Mouse (Mus musculus) heart, embryonic 13.5 days (tissue): ENCODE results near the gene Gsdma. TPM values are rescaled to one million over a fixed set of nuclear protein-coding genes. Genes with fewer than 3 reads are reported as not detected.
A peak's percentile ranks its signal among the peaks of the same experiment; 100 is the strongest.
"Not testable (repeated sequence)": the region's sequence is repeated elsewhere in the genome, so short reads cannot be mapped to it uniquely, and the experiment has no call there.

Experiments
- ATAC-seq: fragments of 200-750 bp; cut with Nextera tagmentation; 2 replicates; pipeline ENCODE4 v1.8.0; 2017; ENCODE audit warnings: moderate TSS enrichment; ENCODE audit not compliant: insufficient number of reproducible peaks, low FRiP score, low TSS enrichment; ENCODE audit errors: extremely low read depth
- H3K27ac ChIP-seq: fragments of 300-500 bp; sonication (generic); replicated peaks from 2 replicates; pipeline ENCODE4 v1.5.1; 2015; ENCODE audit warnings: moderate library complexity, mild to moderate bottlenecking, inconsistent platforms
- H3K27me3 ChIP-seq: fragments of 300-500 bp; sonication (generic); replicated peaks from 2 replicates; pipeline ENCODE4 v1.6.1; 2015; ENCODE audit warnings: mild to moderate bottlenecking, inconsistent platforms
- H3K36me3 ChIP-seq: fragments of 300-500 bp; sonication (generic); 2 replicates; pipeline ENCODE4 v1.6.1; 2015; ENCODE audit warnings: mild to moderate bottlenecking, inconsistent platforms
- H3K4me1 ChIP-seq: fragments of 300-500 bp; sonication (generic); 2 replicates; pipeline ENCODE4 v1.6.1; 2015; ENCODE audit warnings: inconsistent platforms
- H3K4me2 ChIP-seq: fragments of 300-500 bp; sonication (generic); 2 replicates; pipeline ENCODE4 v1.6.1; 2015; ENCODE audit warnings: inconsistent platforms, mild to moderate bottlenecking, moderate library complexity
- H3K4me3 ChIP-seq: fragments of 300-500 bp; sonication (generic); 2 replicates; pipeline ENCODE4 v1.5.1; 2015; ENCODE audit warnings: moderate library complexity, mild to moderate bottlenecking, inconsistent platforms
- H3K9ac ChIP-seq: fragments of 300-500 bp; sonication (generic); 2 replicates; pipeline ENCODE4 v1.6.1; 2015; ENCODE audit warnings: inconsistent platforms, mild to moderate bottlenecking, moderate library complexity
- H3K9me3 ChIP-seq: fragments of 300-500 bp; sonication (generic); 2 replicates; pipeline ENCODE4 v1.6.1; 2016; ENCODE audit warnings: inconsistent platforms
- WGBS: fragments of 180-500 bp; shearing (Covaris S2); methylation state at CpG from one replicate; pipeline ENCODE4 v1.1.7; 2015; ENCODE audit warnings: mixed read lengths; 5-methylcytosine and 5-hydroxymethylcytosine counted together
- polyA plus RNA-seq: library from polyadenylated mRNA; unstranded; fragments of >200 nt; fragmentation: Nextera tagmentation; extraction: Ambion mirVana; gene quantifications from 2 replicates; pipeline ENCODE4 v1.2.1, GENCODE M21; 2015

Gsdma gene
- polyA plus RNA-seq, 1 experiment from 2014 or later = 0.12 TPM

GRCm38 (mm10) chr11:98645946-98646345 lies 18.2 kb upstream of the Gsdma start:
- Histone ChIP-seq H3K4me3 (no peak overlapping the region), H3K27ac (no peak overlapping the region), H3K27me3 (peaks cover 55% of the 10 kb centered on the region), H3K9ac (no peak overlapping the region), H3K36me3 (no peaks in the 10 kb centered on the region), H3K4me2 (no peak overlapping the region), H3K4me1 (no peaks in the 10 kb centered on the region), H3K9me3 (no peaks in the 10 kb centered on the region)
- WGBS = 69% methylated on average over 2 of the region's 2 CpGs
- ATAC-seq = no peak

- H3K36me3 ChIP-seq = no peaks in the 10 kb centered on the region
- no peak within 1 kb of the TSS for H3K27ac ChIP-seq
- no peak for ATAC-seq
- H3K4me3 ChIP-seq = no peak within 1 kb of the TSS
- H3K4me1 ChIP-seq = no peaks in the 10 kb centered on the region
- peaks cover 52% of the 10 kb centered on the region for H3K27me3 ChIP-seq
- H3K9me3 ChIP-seq = no peaks in the 10 kb centered on the region
- WGBS = 46% methylated on average over 2 of the region's 2 CpGs
- H3K4me2 ChIP-seq = no peak within 1 kb of the TSS
- no peak within 1 kb of the TSS for H3K9ac ChIP-seq
Measured at GRCm38 (mm10) chr11:98646459-98646858, 17.7 kb upstream of the Gsdma start, which contains the start of gene Gsdma2. Gsdma2 (plus strand) TSS chr11:98646759.

- H3K27me3 ChIP-seq = peaks cover 32% of the 10 kb centered on the region
- not testable (repeated sequence) for H3K9ac ChIP-seq, H3K36me3 ChIP-seq, ATAC-seq, H3K27ac ChIP-seq, H3K9me3 ChIP-seq, H3K4me1 ChIP-seq, H3K4me2 ChIP-seq, H3K4me3 ChIP-seq
- 8% methylated on average over 7 of the region's 7 CpGs for WGBS
Measured at GRCm38 (mm10) chr11:98655076-98655475, 9.1 kb upstream of the Gsdma start.

- Histone ChIP-seq H3K4me1 (no peaks in the 10 kb centered on the region), H3K4me3 (no peak overlapping the region), H3K4me2 (peak overlapping the region; percentile 7; the same call in 1 of the 2 replicates), H3K9me3 (no peaks in the 10 kb centered on the region), H3K27me3 (peaks cover 33% of the 10 kb centered on the region), H3K36me3 (no peaks in the 10 kb centered on the region), H3K9ac (no peak overlapping the region), H3K27ac (no peak overlapping the region)
- ATAC-seq = no peak
- WGBS = 11% methylated on average over 6 of the region's 6 CpGs
Measured at GRCm38 (mm10) chr11:98660517-98660916, 3.6 kb upstream of the Gsdma start.

GRCm38 (mm10) chr11:98668984-98669383 lies 4.8 kb downstream of the Gsdma start:
- H3K36me3 ChIP-seq = no peaks in the 10 kb centered on the region
- H3K27ac ChIP-seq = no peak overlapping the region
- no peak overlapping the region for H3K4me2 ChIP-seq
- no peaks in the 10 kb centered on the region for H3K4me1 ChIP-seq
- peaks cover 76% of the 10 kb centered on the region for H3K27me3 ChIP-seq
- no peaks in the 10 kb centered on the region for H3K9me3 ChIP-seq
- no peak for ATAC-seq
- 46% methylated on average over 2 of the region's 2 CpGs for WGBS
- no peak overlapping the region for H3K4me3 ChIP-seq
- no peak overlapping the region for H3K9ac ChIP-seq

GRCm38 (mm10) chr11:98671284-98671815 lies 7.2 kb downstream of the Gsdma start:
- Histone ChIP-seq H3K4me2 (no peak overlapping the region), H3K4me1 (no peaks in the 10 kb centered on the region), H3K36me3 (no peaks in the 10 kb centered on the region), H3K4me3 (no peak overlapping the region), H3K9me3 (no peaks in the 10 kb centered on the region), H3K27me3 (peaks cover 58% of the 10 kb centered on the region), H3K9ac (no peak overlapping the region), H3K27ac (no peak overlapping the region)
- ATAC-seq = no peak
- WGBS = 52% methylated on average over 3 of the region's 3 CpGs

GRCm38 (mm10) chr11:98671857-98672256 lies 7.7 kb downstream of the Gsdma start:
- Histone ChIP-seq H3K9ac (no peak overlapping the region), H3K27ac (no peak overlapping the region), H3K36me3 (no peaks in the 10 kb centered on the region), H3K9me3 (no peaks in the 10 kb centered on the region), H3K4me1 (no peaks in the 10 kb centered on the region), H3K4me3 (no peak overlapping the region), H3K27me3 (peaks cover 53% of the 10 kb centered on the region), H3K4me2 (no peak overlapping the region)
- ATAC-seq = no peak
- 44% methylated on average over 5 of the region's 5 CpGs for WGBS

GRCm38 (mm10) chr11:98672482-98672881 lies 8.3 kb downstream of the Gsdma start:
- Histone ChIP-seq H3K27me3 (peaks cover 47% of the 10 kb centered on the region), H3K36me3 (no peaks in the 10 kb centered on the region), H3K27ac (no peak overlapping the region), H3K9ac (no peak overlapping the region), H3K4me2 (no peak overlapping the region), H3K4me3 (no peak overlapping the region), H3K9me3 (no peaks in the 10 kb centered on the region), H3K4me1 (no peaks in the 10 kb centered on the region)
- no peak for ATAC-seq
- 69% methylated on average over 5 of the region's 5 CpGs for WGBS

GRCm38 (mm10) chr11:98673136-98673535 lies 9.0 kb downstream of the Gsdma start:
- peak overlapping the region; percentile 42; the same call in 1 of the 2 replicates for H3K4me2 ChIP-seq
- H3K4me3 ChIP-seq, H3K4me1 ChIP-seq, H3K9me3 ChIP-seq, H3K9ac ChIP-seq, H3K27ac ChIP-seq, H3K36me3 ChIP-seq: not testable (repeated sequence)
- WGBS = 9% methylated on average over 7 of the region's 7 CpGs
- peaks cover 40% of the 10 kb centered on the region for H3K27me3 ChIP-seq
- ATAC-seq = 0 out of 2 replicates have a peak, but pooled peaks have one; percentile 31

GRCm38 (mm10) chr11:98675829-98676363 lies 11.7 kb downstream of the Gsdma start:
- H3K9ac ChIP-seq = peak overlapping the region; percentile 28; the same call in 1 of the 2 replicates
- no peak for ATAC-seq
- 23% methylated on average over 7 of the region's 7 CpGs for WGBS

GRCm38 (mm10) chr11:98680023-98680422 lies 15.9 kb downstream of the Gsdma start:
- Histone ChIP-seq H3K27ac (no peak overlapping the region), H3K4me1 (peaks cover 19% of the 10 kb centered on the region), H3K4me3 (no peak overlapping the region), H3K9me3 (no peaks in the 10 kb centered on the region), H3K36me3 (peaks cover 7% of the 10 kb centered on the region), H3K9ac (no peak overlapping the region), H3K27me3 (no peaks in the 10 kb centered on the region), H3K4me2 (no peak overlapping the region)
- WGBS = 86% methylated on average over 1 of the region's 1 CpGs
- no peak for ATAC-seq

More at GRCm38 (mm10) chr11:98675829-98676363, 11.7 kb downstream of the Gsdma start:
- H3K4me2 ChIP-seq = no peak overlapping the region
- no peak overlapping the region for H3K4me3 ChIP-seq
- H3K4me1 ChIP-seq = no peaks in the 10 kb centered on the region
- no peaks in the 10 kb centered on the region for H3K9me3 ChIP-seq
- no peak overlapping the region for H3K27ac ChIP-seq
- no peaks in the 10 kb centered on the region for H3K36me3 ChIP-seq
- peaks cover 15% of the 10 kb centered on the region for H3K27me3 ChIP-seq

- not testable (repeated sequence) for H3K4me2 ChIP-seq, H3K9ac ChIP-seq, ATAC-seq, H3K4me3 ChIP-seq, H3K27me3 ChIP-seq, H3K9me3 ChIP-seq, H3K27ac ChIP-seq
- Histone ChIP-seq H3K4me1 (peaks cover 19% of the 10 kb centered on the region), H3K36me3 (peaks cover 13% of the 10 kb centered on the region)
- 80% methylated on average over 4 of the region's 4 CpGs for WGBS
Measured at GRCm38 (mm10) chr11:98680595-98680994, 16.4 kb downstream of the Gsdma start.
